Mouse (Mus musculus) liver, adult 2 months (tissue): ENCODE data around the gene Lamp2. TPM values are rescaled to one million over a fixed set of nuclear protein-coding genes. Genes with fewer than 3 reads are reported as not detected.
A peak's percentile ranks its signal among the peaks of the same experiment; 100 is the strongest.

Source experiments
- DNase-seq: peaks from one replicate; pipeline ENCODE4 v3.0.0-alpha.2; 2011; ENCODE audit warnings: low read depth, low spot score; ENCODE audit errors: extremely low read depth
- H3K27ac ChIP-seq: fragments of 200-500 bp; replicated peaks from 2 replicates; pipeline ENCODE4 v1.5.1; 2012; ENCODE audit warnings: low read depth, mild to moderate bottlenecking, control low read depth, inconsistent platforms, low read length; ENCODE audit not compliant: insufficient read depth
- H3K27me3 ChIP-seq: fragments of 200-500 bp; 2 replicates; pipeline ENCODE4 v1.6.1; 2012; ENCODE audit warnings: mild to moderate bottlenecking, moderate library complexity, low read length, inconsistent platforms; ENCODE audit not compliant: control insufficient read depth, insufficient read depth
- H3K36me3 ChIP-seq: fragments of 200-500 bp; 2 replicates; pipeline ENCODE4 v1.6.1; 2012; ENCODE audit warnings: low read length, inconsistent platforms; ENCODE audit not compliant: control insufficient read depth, insufficient read depth
- H3K4me1 ChIP-seq: fragments of 200-500 bp; 2 replicates; pipeline ENCODE4 v1.6.1; 2011; ENCODE audit warnings: low read length; ENCODE audit not compliant: control insufficient read depth, insufficient read depth
- H3K4me3 ChIP-seq: fragments of 200-500 bp; 2 replicates; pipeline ENCODE4 v1.5.1; 2011; ENCODE audit warnings: low read depth, mild to moderate bottlenecking, control low read depth, low read length, moderate library complexity; ENCODE audit not compliant: insufficient read depth
- H3K79me2 ChIP-seq: fragments of 200-500 bp; 2 replicates; pipeline ENCODE4 v1.6.1; 2012; ENCODE audit warnings: inconsistent platforms, mild to moderate bottlenecking, low read length, moderate library complexity; ENCODE audit not compliant: control insufficient read depth, insufficient read depth
- H3K9ac ChIP-seq: fragments of 200-500 bp; 2 replicates; pipeline ENCODE4 v1.6.1; 2012; ENCODE audit warnings: low read depth, mild to moderate bottlenecking, control low read depth, inconsistent platforms, low read length
- CTCF ChIP-seq: fragments of 200-500 bp; IDR thresholded peaks from 2 replicates; pipeline ENCODE4 v1.5.1; 2011; ENCODE audit warnings: low read depth, low read length, control low read depth
- POLR2A ChIP-seq: fragments of 200-500 bp; IDR thresholded peaks from 2 replicates; pipeline ENCODE4 v1.6.1; 2011; ENCODE audit warnings: low read length, control low read depth; ENCODE audit not compliant: insufficient read depth; ENCODE audit errors: extremely low read depth
- WGBS: fragments of 180-500 bp; shearing (Covaris S2); methylation state at CpG from one replicate; pipeline ENCODE4 v1.1.7; 2018; 5-methylcytosine and 5-hydroxymethylcytosine counted together
- polyA plus RNA-seq: library from polyadenylated mRNA; depleted of rRNA; stranded (reverse); fragments of >200 nt; gene quantifications from 2 replicates; pipeline ENCODE4 v1.2.3, GENCODE M21; 2012
- total RNA-seq: library from RNA; depleted of rRNA; stranded (reverse); fragments of >200 nt; gene quantifications from 2 replicates; pipeline ENCODE4 v1.2.3, GENCODE M21; 2014

Lamp2 gene
- total and polyA plus RNA-seq, 2 experiments = 203 to 458 TPM

DNA sequence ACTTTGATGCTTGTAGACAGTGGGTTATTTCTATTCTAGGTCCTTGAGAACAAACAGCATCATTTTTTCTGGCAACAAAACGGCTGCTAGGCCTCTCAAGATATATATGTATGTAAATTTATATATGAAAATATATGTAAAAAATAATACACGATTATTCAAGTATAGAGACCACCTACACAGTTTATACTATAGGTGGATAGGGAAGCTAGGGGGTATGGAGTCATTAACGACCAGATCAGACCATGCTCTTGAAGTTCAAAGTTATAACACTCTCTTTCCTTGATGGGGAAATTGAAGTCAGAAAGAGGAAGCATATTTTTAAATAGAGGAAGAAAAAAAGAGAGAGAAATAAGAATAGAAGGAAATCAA is 367 bp upstream of the Lamp2 start:
- no peak for TF ChIP-seq CTCF
- TF ChIP-seq POLR2A = no peak
- peaks cover 7% of the 10 kb centered on the region for H3K36me3 ChIP-seq

GRCm38 (mm10) chrX:38455474-38455873 is 780 bp downstream of the Lamp2 start:
- H3K9ac ChIP-seq = peak overlapping the region; percentile 97
- H3K4me3 ChIP-seq = peak overlapping the region; percentile 85
- DNase-seq = peak; percentile 41
- TF ChIP-seq CTCF (no peak), POLR2A (no peak)
- peak overlapping the region; percentile 99 for H3K27ac ChIP-seq
- H3K79me2 ChIP-seq = peaks cover 2% of the 10 kb centered on the region; the same call in 1 of the 2 replicates
- peaks cover 23% of the 10 kb centered on the region for H3K4me1 ChIP-seq
- no peaks in the 10 kb centered on the region for H3K27me3 ChIP-seq
- peaks cover 12% of the 10 kb centered on the region for H3K36me3 ChIP-seq
- WGBS = 0% methylated on average over 7 of the region's 7 CpGs

More for the DNA sequence above, 367 bp upstream of the Lamp2 start:
- H3K4me3 ChIP-seq = no peak overlapping the region; the same call in 1 of the 2 replicates
- peaks cover under 1% of the 10 kb centered on the region; the same call in 1 of the 2 replicates for H3K79me2 ChIP-seq
- no peak overlapping the region for H3K27ac ChIP-seq
- DNase-seq = no peak
- peaks cover 18% of the 10 kb centered on the region for H3K4me1 ChIP-seq
- 19% methylated on average over 3 of the region's 3 CpGs for WGBS
- no peaks in the 10 kb centered on the region for H3K27me3 ChIP-seq
- H3K9ac ChIP-seq = no peak overlapping the region

DNA sequence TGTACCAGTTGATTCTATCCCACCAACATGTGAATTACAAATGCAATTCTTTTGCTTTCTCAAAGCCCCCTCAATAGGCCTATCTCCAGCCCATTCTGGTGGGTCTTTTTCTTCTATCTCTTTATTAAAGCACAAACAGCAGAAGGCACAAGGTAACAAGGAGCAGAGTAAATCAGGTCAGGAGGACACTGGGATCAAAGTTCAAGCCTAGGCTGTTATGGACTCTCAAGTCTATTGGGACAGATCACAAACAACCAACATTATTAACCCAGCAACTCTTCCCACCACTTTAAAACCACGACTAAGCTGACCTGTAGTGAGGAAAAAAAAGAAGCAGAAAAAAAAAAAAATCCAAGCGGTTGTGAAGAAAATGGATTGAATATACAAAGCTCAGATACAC is 1.4 kb downstream of the Lamp2 start:
- 0% methylated on average over 2 of the region's 2 CpGs for WGBS
- peak overlapping the region; percentile 47; the same call in 1 of the 2 replicates for H3K9ac ChIP-seq
- peak overlapping the region; percentile 32; the same call in 1 of the 2 replicates for H3K27ac ChIP-seq
- no peaks in the 10 kb centered on the region for H3K27me3 ChIP-seq
- H3K4me3 ChIP-seq = peak overlapping the region; percentile 61
- peaks cover 23% of the 10 kb centered on the region for H3K4me1 ChIP-seq
- H3K79me2 ChIP-seq = peaks cover 6% of the 10 kb centered on the region; the same call in 1 of the 2 replicates
- peak; percentile 86 for DNase-seq
- H3K36me3 ChIP-seq = peaks cover 17% of the 10 kb centered on the region
- TF ChIP-seq CTCF (no peak), POLR2A (no peak)

DNA sequence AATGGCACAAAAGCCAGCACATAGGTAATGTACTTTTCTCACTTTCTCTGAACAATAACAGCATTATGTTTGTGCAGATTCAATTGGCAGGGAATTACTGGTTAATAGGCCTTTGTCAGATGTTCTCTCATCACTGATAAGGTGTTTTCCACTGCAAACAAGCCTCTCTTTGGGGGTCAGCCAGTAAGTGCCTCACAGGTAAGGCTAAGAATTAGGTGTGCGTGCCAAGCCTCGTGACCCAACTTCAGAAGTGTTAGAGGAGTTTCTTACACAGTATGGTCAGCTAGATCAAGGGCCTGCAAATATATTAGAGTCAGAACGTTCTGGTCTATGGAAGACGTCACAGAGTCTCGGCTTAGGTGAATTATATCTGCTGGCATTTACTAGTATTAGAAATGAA is 2.3 kb downstream of the Lamp2 start:
- no peak overlapping the region for H3K9ac ChIP-seq
- H3K27ac ChIP-seq = no peak overlapping the region
- TF ChIP-seq POLR2A (no peak), CTCF (no peak)
- peaks cover 30% of the 10 kb centered on the region for H3K4me1 ChIP-seq
- no peaks in the 10 kb centered on the region for H3K27me3 ChIP-seq
- H3K4me3 ChIP-seq = peak overlapping the region; percentile 7; the same call in 1 of the 2 replicates
- H3K36me3 ChIP-seq = peaks cover 26% of the 10 kb centered on the region
- H3K79me2 ChIP-seq = peaks cover 11% of the 10 kb centered on the region; the same call in 1 of the 2 replicates
- DNase-seq = peak; percentile 56
- 17% methylated on average over 5 of the region's 5 CpGs for WGBS

DNA sequence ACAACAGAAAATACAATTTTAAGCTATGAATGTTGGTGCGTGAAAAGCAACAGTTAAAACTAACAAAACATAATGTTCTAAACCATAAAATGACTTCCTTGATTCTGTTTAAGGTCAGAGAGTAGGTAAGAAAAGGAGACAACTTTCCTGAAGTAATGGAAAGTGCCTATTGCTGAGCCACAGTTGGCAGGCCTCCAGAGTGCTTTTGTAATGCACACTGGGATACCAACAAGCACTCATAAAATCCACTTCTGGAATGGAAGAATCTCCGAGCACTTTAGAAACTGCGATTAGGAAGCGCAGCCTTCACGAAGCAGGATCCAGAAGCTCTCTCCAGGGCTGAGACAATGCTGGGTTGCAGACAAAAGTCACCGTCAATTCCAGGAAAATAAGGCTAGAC is 5.8 kb downstream of the Lamp2 start:
- H3K36me3 ChIP-seq = peaks cover 38% of the 10 kb centered on the region
- H3K79me2 ChIP-seq = peaks cover 11% of the 10 kb centered on the region; the same call in 1 of the 2 replicates
- 33% methylated on average over 6 of the region's 6 CpGs for WGBS
- no peaks in the 10 kb centered on the region for H3K27me3 ChIP-seq
- H3K4me1 ChIP-seq = peaks cover 26% of the 10 kb centered on the region
- H3K27ac ChIP-seq = 0 out of 2 replicates have a peak overlapping the region, but pooled peaks have one; percentile 56
- H3K9ac ChIP-seq = no peak overlapping the region
- no peak for TF ChIP-seq CTCF
- no peak for TF ChIP-seq POLR2A
- DNase-seq = peak; percentile 54
- H3K4me3 ChIP-seq = no peak overlapping the region

- Histone ChIP-seq H3K27me3 (no peaks in the 10 kb centered on the region), H3K9ac (no peak overlapping the region), H3K4me3 (no peak overlapping the region), H3K79me2 (peaks cover 9% of the 10 kb centered on the region; the same call in 1 of the 2 replicates), H3K27ac (no peak overlapping the region), H3K4me1 (peaks cover 29% of the 10 kb centered on the region; the same call in 1 of the 2 replicates), H3K36me3 (peaks cover 36% of the 10 kb centered on the region)
- no peak for DNase-seq
- no peak for TF ChIP-seq CTCF
- no peak for TF ChIP-seq POLR2A
- WGBS = 77% methylated on average over 1 of the region's 1 CpGs
These were observed 10.5 kb downstream of the Lamp2 start for GRCm38 (mm10) chrX:38445705-38446104.
